Mouse (Mus musculus) CH12.LX (cell line): ENCODE results near the gene Ino80d. TPM values are rescaled to one million over a fixed set of nuclear protein-coding genes. Genes with fewer than 3 reads are reported as not detected.

Source experiments
- DNase-seq: peaks from one replicate; pipeline ENCODE4 v3.0.0-alpha.2; 2013; ENCODE audit errors: extremely low read depth
- H3K27ac ChIP-seq: 2 replicates; pipeline ENCODE4 v1.5.1; 2012; ENCODE audit warnings: low read depth, mild to moderate bottlenecking, control low read depth, moderate library complexity; ENCODE audit not compliant: insufficient read depth
- H3K27me3 ChIP-seq: replicated peaks from 2 replicates; pipeline ENCODE3; 2012; ENCODE audit warnings: inconsistent platforms
- H3K36me3 ChIP-seq, 2 experiments: replicated peaks in 1 of 2; 2 replicates each; pipeline versions ENCODE3 to v1.6.1; 2012; ENCODE audit warnings: inconsistent platforms in 1 of 2, low read length in 1 of 2, mild to moderate bottlenecking in 1 of 2, mixed read lengths in 1 of 2, moderate library complexity in 1 of 2; ENCODE audit not compliant: control insufficient read depth in 1 of 2, insufficient read depth in 1 of 2
- H3K4me1 ChIP-seq, 2 experiments: 2 replicates each; pipeline ENCODE4 v1.6.1; 2012; ENCODE audit warnings: inconsistent platforms in 1 of 2, moderate library complexity in 1 of 2; ENCODE audit not compliant: insufficient read depth in 2 of 2, control insufficient read depth in 1 of 2
- H3K4me2 ChIP-seq: 2 replicates; pipeline ENCODE4 v1.6.1; 2012; ENCODE audit warnings: low read depth, mild to moderate bottlenecking, control low read depth; ENCODE audit not compliant: poor library complexity, insufficient read depth, severe bottlenecking
- H3K4me3 ChIP-seq, 3 experiments: fragments of 150-350 bp in 1 of 3; sonication (generic) in 1 of 3; replicated peaks in 1 of 3; 2 replicates each; pipeline versions ENCODE3 to v1.5.1; 2011 to 2012; ENCODE audit warnings: low read depth in 2 of 3, low read length in 2 of 3, mild to moderate bottlenecking in 2 of 3, moderate library complexity in 2 of 3, control low read depth in 1 of 3, improper control_type of control experiment in 1 of 3, inconsistent platforms in 1 of 3, mixed read lengths in 1 of 3; ENCODE audit not compliant: poor library complexity in 1 of 3
- H3K79me2 ChIP-seq: replicated peaks from 2 replicates; pipeline ENCODE4 v1.6.1; 2012; ENCODE audit warnings: mild to moderate bottlenecking, moderate library complexity; ENCODE audit not compliant: control insufficient read depth, poor library complexity, insufficient read depth, severe bottlenecking; ENCODE audit errors: extremely low read depth
- H3K9ac ChIP-seq: 2 replicates; pipeline ENCODE4 v1.6.1; 2012; ENCODE audit warnings: low read depth, mild to moderate bottlenecking, control low read depth, moderate library complexity; ENCODE audit not compliant: insufficient read depth
- H3K9me3 ChIP-seq: replicated peaks from 2 replicates; pipeline ENCODE3; 2012; ENCODE audit warnings: low read length, inconsistent platforms, mixed read lengths
- CHD2 ChIP-seq: IDR thresholded peaks from 2 replicates; pipeline ENCODE4 v1.6.1; 2011; ENCODE audit warnings: low read length, improper control_type of control experiment
- CTCF ChIP-seq, 2 experiments: IDR thresholded peaks in 1 of 2; conservative IDR thresholded peaks in 1 of 2; 2 replicates each; pipeline ENCODE4 v1.5.1; 2011 to 2012; ENCODE audit warnings: low read depth in 2 of 2, low read length in 2 of 2, improper control_type of control experiment in 1 of 2, inconsistent platforms in 1 of 2, mild to moderate bottlenecking in 1 of 2, moderate library complexity in 1 of 2
- E2F4 ChIP-seq: IDR thresholded peaks from 2 replicates; pipeline ENCODE4 v1.6.1; 2011; ENCODE audit warnings: low read depth, low read length, improper control_type of control experiment; ENCODE audit not compliant: insufficient replicate concordance
- MAFK ChIP-seq: IDR thresholded peaks from 2 replicates; pipeline ENCODE4 v1.6.1; 2011; ENCODE audit warnings: low read length, improper control_type of control experiment; ENCODE audit not compliant: insufficient replicate concordance
- MAX ChIP-seq: IDR thresholded peaks from 2 replicates; pipeline ENCODE4 v1.6.1; 2011; ENCODE audit warnings: low read length, improper control_type of control experiment
- MAZ ChIP-seq: IDR thresholded peaks from 2 replicates; pipeline ENCODE4 v1.6.1; 2012; ENCODE audit warnings: low read depth, mild to moderate bottlenecking, inconsistent platforms, low read length, improper control_type of control experiment, moderate library complexity
- MYC ChIP-seq: IDR thresholded peaks from 2 replicates; pipeline ENCODE4 v1.6.1; 2011; ENCODE audit warnings: low read depth, mild to moderate bottlenecking, improper control_type of control experiment, low read length
- NELFE ChIP-seq: IDR thresholded peaks from 2 replicates; pipeline ENCODE4 v1.6.1; 2011; ENCODE audit warnings: low read depth, low read length, improper control_type of control experiment
- NRF1 ChIP-seq: IDR thresholded peaks from 2 replicates; pipeline ENCODE4 v1.6.1; 2014; ENCODE audit warnings: low read depth, mild to moderate bottlenecking, inconsistent platforms, low read length, improper control_type of control experiment, moderate library complexity
- PAX5 ChIP-seq: IDR thresholded peaks from 2 replicates; pipeline ENCODE4 v1.6.1; 2012; ENCODE audit warnings: low read length, inconsistent platforms, mixed read lengths
- POLR2AphosphoS2 ChIP-seq: IDR thresholded peaks from 2 replicates; pipeline ENCODE4 v1.6.1; 2011; ENCODE audit warnings: low read depth, low read length, improper control_type of control experiment
- RAD21 ChIP-seq: IDR thresholded peaks from 2 replicates; pipeline ENCODE4 v1.6.1; 2011; ENCODE audit warnings: low read depth, mild to moderate bottlenecking, low read length, improper control_type of control experiment, moderate library complexity
- RCOR1 ChIP-seq: conservative IDR thresholded peaks from 2 replicates; pipeline ENCODE4 v1.6.1; 2012; ENCODE audit warnings: low read depth, mild to moderate bottlenecking, inconsistent platforms, low read length, improper control_type of control experiment
- USF2 ChIP-seq: conservative IDR thresholded peaks from 2 replicates; pipeline ENCODE4 v1.6.1; 2011; ENCODE audit warnings: low read depth, low read length, improper control_type of control experiment
- ZNF384 ChIP-seq: IDR thresholded peaks from 2 replicates; pipeline ENCODE4 v1.6.1; 2012; ENCODE audit warnings: low read depth, low read length, improper control_type of control experiment, inconsistent platforms
- dilution Hi-C: fragments of 300-500 bp; cut with MboI; formaldehyde crosslinking; loops from 2 replicates; pipeline ENCODE4 v1.14.3; 2020; ENCODE audit warnings: low sequenced_read_pairs; ENCODE audit not compliant: extremely low pct_unique_long_range_greater_than_20kb, extremely low pct_ligation_motif_present
- in situ Hi-C: fragments of 300-500 bp; cut with MboI; formaldehyde crosslinking; loops from 3 replicates; pipeline ENCODE4 v1.14.3; 2019; ENCODE audit warnings: low sequenced_read_pairs, low pct_ligation_motif_present, low pct_unique_long_range_greater_than_20kb, mixed read lengths
- polyA plus RNA-seq: library from polyadenylated mRNA; unstranded; fragments of >175 nt; gene quantifications from 2 replicates; pipeline ENCODE4 v1.2.1, GENCODE M21; 2012; ENCODE audit warnings: low read depth; ENCODE audit not compliant: insufficient read length
- total RNA-seq, 2 experiments: library from RNA; depleted of rRNA; stranded (reverse); fragments of 300-350 nt in 1 of 2; fragments of >200 nt in 1 of 2; gene quantifications; 2 replicates each; pipeline ENCODE4 v1.2.3; 2012 to 2014

Ino80d gene
- total and polyA plus RNA-seq, 3 experiments, result 4.5 to 5.8 (median 4.6) TPM

DNA sequence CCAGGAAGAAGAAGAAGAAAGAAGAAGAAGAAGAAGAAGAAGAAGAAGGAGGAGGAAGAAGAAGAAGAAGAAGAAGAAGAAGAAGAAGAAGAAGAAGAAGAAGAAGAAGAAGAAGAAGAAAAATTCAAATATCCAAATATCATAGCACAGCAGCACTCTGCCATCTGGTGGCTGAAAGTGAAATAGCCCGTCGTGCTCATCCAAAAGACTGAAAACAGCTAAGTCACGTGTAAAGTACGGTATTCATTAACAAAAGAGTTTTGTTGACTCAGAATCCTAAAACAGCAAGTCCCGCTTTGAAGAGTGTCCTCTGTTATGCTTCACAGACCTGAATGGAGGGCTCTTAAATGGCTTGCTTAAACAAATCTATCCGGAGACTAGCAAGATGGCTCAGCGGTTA is 128.2 kb downstream of the Ino80d start (continued):
- TF ChIP-seq RAD21 (peak; percentile 48), MAFK (no peak), USF2 (0 out of 2 replicates have a peak, but pooled peaks have one; percentile 16), E2F4 (no peak)

DNA sequence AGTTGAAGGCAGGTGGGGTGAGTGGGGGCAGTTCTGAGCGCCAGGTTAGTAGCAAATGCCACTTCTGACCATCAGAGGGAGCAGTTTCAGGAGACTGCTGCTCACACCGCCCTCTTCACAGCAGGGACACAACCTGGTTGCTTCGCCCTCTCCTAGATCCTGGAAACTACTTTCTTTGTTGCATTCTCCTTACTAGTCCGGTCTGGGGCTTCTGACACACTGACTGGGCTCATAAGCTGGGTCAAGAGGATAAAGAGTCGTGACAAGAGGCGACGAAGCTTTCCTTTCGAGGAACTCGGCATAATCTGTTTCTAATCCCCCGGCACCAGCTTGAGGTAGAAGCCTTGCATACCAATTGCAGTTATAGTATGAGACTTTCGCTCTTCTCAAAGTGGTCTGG is 129.9 kb downstream of the Ino80d start:
- Histone ChIP-seq H3K4me3 (no peak overlapping the region), H3K27me3 (no peaks in the 10 kb centered on the region), H3K27ac (no peak overlapping the region), H3K9me3 (no peaks in the 10 kb centered on the region), H3K4me1 (peaks cover 2 to 13% of the 10 kb centered on the region in 2 experiments; a peak in 3 of 4 replicates), H3K4me2 (peak overlapping the region; percentile 69; the same call in 1 of the 2 replicates), H3K9ac (no peak overlapping the region), H3K36me3 (no peaks in the 10 kb centered on the region), H3K79me2 (no peaks in the 10 kb centered on the region)
- dilution Hi-C loops, result no loop called here
- in situ Hi-C loops, result loop anchor here (25.0 kb wide), 1 partner anchor 1847 kb away; no protein-coding TSS in a partner anchor
- DNase-seq, result peak; percentile 35
- TF ChIP-seq NRF1 (no peak), CTCF (conservative IDR thresholded peaks at IDR 0.05 in 1 of 2, IDR thresholded peaks at IDR 0.05 in 1 of 2; ENCODE audit: low read depth in 2 of 2, low read length in 2 of 2) (peak; percentile 31 to 67; a peak in 3 of 4 replicates)
- TF ChIP-seq, all 38 proteins: peak for 1

DNA sequence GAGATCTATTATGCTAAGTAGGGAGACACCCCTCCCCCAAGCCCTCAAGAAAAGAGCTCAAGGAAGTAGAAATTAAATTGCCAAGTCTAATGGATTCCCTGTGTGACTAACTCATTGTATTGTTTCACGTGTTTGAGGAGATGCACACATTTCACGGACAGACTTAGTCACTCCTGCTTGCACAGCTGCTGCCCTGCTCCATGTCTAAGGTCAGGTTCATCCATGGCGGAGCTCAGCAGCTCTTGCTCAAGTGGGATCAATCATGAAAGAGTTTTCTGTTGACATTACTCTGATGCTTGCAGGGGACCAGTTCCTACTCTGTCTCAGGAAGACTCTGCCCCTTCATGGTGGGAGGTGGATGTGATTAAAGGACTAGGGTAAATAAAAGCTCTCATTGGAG is 137.7 kb downstream of the Ino80d start:
- H3K4me1 ChIP-seq, result no peaks in the 10 kb centered on the region
- no peak overlapping the region for H3K9ac ChIP-seq
- H3K4me3 ChIP-seq, result no peak overlapping the region
- no peak for TF ChIP-seq CHD2
- TF ChIP-seq POLR2AphosphoS2, result no peak
- TF ChIP-seq RCOR1, result no peak
- no peak for TF ChIP-seq ZNF384
- no peak for TF ChIP-seq RAD21
- no peak for TF ChIP-seq USF2
- no peak for TF ChIP-seq MAX
- TF ChIP-seq MAZ, result no peak
- TF ChIP-seq NELFE, result no peak
- no peak for TF ChIP-seq E2F4
- no peak for TF ChIP-seq PAX5
- TF ChIP-seq MYC, result no peak
- TF ChIP-seq, all 38 proteins: peak for 0
- Histone ChIP-seq H3K79me2 (no peaks in the 10 kb centered on the region), H3K27me3 (no peaks in the 10 kb centered on the region), H3K4me2 (no peak overlapping the region), H3K9me3 (no peaks in the 10 kb centered on the region), H3K36me3 (no peaks in the 10 kb centered on the region), H3K27ac (no peak overlapping the region)
- in situ Hi-C loops (loop anchor here (25.0 kb wide), 1 partner anchor 1839 kb away; no protein-coding TSS in a partner anchor), dilution Hi-C loops (no loop called here)
- DNase-seq, result no peak
